Mouse (Mus musculus) erythroblast, embryonic 14.5 days (primary cell): ENCODE results near the gene Cpa5.

Experiments used
- GATA1 ChIP-seq: IDR thresholded peaks from 2 replicates; pipeline ENCODE4 v1.6.1; 2012; ENCODE audit warnings: low read length, inconsistent platforms, mixed read lengths
- TAL1 ChIP-seq: IDR thresholded peaks from 3 replicates; pipeline ENCODE4 v1.6.1; 2012; ENCODE audit warnings: low read length, inconsistent platforms, mixed read lengths

DNA sequence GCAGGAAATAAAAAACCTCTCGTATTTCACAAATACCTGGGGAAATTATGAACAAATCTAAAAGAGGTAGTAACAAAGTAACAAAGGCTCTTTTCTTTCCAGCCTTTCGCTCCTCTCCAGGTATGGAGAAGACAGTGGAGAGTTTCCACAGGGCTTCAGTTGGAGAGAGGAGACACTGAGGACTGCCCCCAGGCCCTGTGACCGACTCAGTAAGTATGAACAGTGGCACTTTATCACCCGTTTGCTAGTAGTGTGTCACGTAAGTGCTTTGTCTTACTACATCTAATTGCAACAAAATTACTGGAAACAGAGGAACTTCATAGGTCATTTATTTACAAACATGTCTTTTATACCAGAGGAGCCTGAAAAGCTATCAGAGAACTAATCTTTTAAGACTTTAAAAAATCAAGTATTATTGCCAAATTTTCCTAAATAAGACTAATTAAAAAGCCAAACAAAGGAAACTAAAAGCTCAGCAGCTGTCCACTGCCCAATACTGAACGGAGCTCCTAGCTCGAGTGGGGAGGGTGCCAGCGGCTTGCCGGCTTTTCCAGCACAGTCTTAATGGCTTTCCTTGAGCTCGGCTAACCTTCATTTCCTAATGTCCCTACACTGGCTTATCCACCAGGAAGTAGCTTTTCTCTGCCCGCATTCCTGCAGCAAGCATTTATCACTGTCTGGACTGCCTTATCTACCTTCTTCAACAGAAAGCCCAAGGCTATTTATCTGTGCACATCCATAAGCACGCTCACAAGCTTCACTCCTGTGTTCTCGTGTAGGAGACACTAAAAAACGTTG, 63.2 kb downstream of the Cpa5 start:
- TF ChIP-seq GATA1 = no peak
- TF ChIP-seq TAL1 = no peak
